Mouse (Mus musculus): ENCODE measurements around the gene Sult6b2.

The Sult6b2 gene

DNA sequence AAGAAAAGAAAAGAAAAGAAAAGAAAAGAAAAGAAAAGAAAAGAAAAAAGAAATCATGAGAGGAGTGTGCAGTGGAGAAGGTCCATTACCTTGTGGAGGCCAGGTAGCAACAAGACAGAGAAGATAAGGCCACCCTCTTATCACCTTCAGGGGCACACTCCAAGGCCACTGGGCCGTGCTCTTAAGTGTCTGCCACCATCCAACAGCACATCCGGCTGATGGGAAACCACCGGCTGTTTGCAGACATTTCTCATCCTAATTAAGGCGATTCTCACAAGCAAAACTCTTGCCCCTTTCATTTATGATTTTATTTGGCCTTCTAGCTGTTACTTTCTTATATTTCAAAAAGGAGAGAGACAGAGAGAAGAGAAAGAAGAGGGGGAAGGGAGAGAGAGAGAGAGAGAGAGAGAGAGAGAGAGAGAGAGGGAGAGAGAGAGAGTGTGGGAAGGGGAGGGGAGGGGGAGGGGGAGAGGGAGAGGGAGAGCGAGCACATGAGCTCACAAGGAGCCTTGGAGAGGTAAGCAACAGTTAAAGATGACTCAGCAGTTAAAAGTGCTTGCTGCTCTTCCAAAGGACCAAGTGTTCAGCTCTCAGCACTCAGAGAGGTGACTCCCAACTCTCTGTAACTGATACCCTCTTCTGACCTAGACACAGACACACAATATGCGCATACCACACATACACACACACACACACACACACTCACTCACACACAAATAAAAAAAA lies 5.2 kb upstream of the Sult6b2 start:
- DNase-seq: no peak

DNA sequence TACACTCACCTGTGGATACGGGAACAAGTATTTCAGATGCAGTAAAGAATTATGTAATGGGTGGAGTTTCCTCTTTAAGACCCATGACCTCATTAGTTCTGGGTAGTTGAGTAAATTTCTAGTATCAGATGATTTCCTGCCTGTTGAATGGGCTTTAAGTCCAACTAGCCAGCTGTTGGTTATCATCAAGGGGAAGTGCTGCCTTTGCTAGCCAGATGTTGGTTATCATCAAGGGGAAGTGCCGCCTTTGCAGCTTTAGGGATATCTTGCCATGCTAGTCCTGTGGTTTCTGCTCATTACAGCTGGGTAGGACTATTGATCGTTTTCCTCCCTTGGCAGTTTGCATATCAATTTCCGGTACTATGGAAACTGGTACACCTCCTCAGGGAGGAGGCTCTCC lies 2.0 kb upstream of the Sult6b2 start:
- no peak for DNase-seq

DNA sequence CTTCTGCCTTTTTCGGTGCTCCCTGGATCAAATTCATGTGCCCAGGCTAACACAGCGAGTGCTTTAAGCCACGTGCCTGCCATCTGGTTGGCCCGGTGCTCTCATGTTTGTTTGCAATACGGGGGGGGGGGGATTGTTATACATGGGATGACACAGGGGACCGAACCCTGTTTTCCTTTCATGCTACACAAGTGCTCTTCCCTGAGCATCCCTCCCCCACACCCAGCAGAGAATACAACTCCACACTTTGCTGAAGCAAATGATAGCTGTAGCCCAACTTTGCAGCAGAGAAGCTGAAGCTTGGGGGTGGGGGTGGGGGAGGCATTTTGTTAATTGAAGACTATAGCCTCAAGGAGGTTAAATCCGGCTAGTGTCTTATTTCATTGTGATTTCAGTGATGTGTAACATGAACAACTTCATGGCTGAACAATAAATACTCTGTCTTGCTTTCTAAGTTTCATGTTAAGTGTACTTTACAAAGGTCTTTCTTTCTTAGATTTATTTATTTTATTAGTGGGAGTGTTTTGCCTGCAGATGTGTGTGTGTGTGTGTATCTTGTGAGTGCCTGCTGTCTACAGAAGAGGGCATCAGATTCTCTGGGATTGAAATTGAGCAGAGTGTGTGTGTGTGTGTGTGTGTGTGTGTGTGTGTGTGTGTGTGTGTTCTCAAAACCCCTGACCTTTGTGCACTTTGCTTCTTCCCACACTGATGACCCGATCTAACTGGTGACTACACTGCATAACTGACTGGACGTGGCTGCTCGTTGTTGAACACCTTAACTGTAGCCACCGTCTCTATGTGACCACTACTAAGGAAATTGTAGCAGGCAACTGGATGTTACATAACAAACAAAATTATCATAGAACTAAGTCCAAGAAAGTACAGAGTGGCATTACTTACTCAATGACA lies 1.4 kb downstream of the Sult6b2 start:
- no peak for DNase-seq

DNA sequence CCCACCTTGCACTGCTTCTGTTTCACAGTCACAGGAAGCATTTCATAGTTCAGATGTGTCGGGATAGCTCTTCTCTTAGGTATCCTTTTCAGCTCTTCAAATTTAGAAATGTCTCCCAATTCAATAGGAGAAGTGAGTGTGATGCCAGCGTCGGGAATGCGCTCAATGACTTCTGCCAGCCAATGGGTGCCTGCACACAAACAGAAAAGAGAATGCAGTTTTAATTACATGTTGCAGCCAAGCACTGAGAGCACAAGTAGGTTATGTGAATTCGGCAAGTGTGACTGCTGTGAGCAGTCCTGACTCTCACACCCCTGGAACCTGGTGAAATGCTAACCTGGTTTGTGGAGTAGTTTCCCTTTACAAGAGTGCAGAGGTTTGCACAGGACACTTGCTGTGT lies 2.6 kb downstream of the Sult6b2 start:
- DNase-seq: no peak

DNA sequence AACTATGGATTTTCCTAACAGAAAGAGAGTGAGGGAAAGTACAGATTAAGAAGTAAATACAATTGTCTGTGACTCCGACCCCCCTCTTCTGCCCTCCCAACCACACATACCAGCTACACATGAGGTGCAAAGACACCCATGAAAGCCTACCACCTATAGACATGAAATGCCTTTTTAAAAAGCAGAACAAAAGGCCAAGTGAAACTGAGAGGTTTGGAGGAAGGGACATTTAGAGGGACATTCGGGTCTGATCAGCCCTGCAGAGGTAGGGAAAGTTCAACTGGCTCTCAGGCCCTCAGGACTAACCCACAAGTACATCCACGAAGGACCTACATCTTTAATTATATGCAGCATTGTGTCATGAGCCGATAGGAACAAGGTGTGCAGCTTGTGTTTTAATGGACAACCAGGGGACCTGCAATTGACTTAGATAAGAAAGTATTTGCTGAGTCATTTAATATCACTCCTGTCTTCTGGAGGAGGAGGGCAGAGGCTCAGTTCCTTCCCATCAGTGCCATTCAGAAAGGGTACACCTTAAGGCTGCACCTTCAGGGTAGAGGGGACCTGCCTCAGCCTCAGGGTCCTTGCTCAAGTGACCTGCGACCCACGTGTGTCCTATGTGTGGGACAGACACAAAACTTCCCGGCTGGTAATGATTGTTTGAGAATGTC lies 4.5 kb downstream of the Sult6b2 start:
- no peak for DNase-seq

DNA sequence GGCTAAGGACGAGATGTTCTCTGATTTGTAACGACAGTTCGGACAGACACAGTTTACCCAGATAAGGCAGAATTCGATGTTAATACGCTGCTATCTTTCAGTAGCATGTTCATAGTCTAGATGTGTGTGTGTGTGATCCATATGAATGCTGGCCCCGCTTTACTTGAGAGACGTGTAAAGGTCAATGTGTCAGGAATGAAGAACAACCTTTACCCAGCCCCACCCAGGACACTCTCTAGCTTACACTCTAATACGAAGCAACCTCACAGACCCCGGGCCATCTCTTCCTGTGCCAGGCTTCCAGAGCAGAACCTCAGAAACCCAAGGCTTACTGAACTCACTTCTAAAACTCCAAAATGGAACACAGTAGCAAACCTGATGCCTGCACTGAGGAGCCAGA lies 5.5 kb downstream of the Sult6b2 start:
- no peak for DNase-seq

DNA sequence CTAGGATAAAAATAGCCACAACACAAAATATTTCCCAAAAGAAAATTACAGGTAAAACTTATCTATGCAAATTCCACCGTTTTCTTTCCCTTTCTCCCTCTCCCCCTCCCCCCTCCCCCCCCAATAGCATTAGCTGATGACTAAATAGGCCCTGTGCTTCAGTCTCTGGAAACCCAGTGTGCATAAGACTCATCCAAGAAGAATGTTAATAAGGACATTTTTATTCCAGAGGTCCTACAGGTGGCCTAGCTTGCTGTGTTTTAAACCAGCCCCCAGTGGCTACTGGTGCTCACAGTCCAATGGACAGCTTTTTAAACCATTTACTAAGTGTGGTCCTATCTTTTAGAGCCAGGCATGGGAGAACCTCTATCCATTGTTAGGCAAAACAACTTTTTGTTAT lies 6.3 kb downstream of the Sult6b2 start:
- DNase-seq: no peak

DNA sequence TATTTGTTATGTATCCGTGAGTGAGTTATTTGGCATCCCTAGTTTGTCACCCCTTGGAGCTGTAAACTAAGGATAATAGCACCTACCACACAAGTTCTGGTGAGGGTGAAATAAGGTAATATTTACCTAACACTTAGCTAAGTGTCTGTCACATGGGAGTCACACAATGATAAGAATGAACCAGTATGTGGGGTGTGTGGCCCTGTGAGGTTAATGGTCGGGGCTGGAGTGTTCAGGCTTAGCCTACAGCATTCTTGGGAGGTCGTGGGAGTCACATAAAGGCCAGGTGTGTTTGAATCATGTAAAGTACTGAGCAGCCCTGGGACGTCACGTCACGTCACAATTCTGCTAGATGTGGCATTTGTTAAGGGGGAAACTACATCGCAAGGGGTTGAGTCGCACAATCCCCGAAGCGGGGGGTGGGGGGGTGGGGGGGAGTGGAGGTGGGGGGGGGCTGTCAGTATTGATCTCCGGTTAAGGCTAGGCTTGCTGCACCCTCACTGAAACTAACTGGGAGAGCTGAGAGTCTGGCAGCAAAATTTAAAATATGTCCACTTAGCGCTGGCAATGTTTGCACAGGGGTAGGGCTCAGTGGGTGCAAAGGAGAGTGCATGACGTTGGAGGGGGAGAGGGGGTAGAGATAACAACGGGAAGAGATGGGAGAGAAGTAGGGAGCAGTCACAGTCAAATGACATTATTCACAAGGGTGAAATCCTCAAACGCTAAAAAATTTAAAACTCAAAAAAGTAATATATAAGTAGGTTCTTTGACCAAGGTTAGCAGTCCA lies 8.5 kb downstream of the Sult6b2 start:
- DNase-seq: no peak

DNA sequence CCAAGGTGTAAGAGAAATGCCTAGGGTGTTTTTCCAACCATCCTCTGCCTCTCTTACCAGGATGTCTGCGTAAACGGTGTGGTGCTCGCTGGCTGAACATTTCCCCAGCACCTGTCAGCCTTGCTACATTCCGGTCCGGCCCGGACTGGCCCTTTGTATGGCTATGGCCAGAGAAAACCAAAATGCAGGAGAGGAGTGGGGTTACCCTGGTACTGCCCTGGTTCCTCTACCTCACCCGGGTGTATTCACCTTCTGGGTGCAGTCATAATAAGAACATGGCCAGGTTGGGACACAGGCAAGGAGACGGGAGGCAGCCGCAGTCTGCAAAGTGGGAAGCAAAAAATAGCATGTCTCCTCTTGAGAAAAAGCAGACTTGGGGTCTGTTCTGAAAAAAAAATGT lies 9.2 kb downstream of the Sult6b2 start:
- no peak for DNase-seq

DNA sequence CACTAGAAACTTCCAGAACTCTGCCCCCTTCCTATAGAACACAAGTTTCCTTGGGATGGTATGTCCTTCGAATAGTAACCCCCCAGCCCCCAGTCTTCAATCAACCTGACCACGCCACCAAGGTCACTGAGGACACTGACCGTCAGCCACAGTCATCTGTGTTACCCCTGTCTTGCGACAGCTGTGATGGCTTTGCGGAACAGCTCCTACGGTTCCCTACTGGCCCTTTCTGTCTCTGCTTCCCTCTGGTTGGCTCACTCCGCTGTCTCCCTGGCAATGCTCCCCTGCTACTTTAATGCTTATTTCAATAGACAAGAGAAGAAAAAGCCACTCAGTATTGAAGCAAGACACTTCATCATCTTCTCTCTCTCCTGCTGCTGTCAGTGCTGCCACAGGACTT lies 10.8 kb downstream of the Sult6b2 start:
- DNase-seq: peak; percentile 66 to 71

DNA sequence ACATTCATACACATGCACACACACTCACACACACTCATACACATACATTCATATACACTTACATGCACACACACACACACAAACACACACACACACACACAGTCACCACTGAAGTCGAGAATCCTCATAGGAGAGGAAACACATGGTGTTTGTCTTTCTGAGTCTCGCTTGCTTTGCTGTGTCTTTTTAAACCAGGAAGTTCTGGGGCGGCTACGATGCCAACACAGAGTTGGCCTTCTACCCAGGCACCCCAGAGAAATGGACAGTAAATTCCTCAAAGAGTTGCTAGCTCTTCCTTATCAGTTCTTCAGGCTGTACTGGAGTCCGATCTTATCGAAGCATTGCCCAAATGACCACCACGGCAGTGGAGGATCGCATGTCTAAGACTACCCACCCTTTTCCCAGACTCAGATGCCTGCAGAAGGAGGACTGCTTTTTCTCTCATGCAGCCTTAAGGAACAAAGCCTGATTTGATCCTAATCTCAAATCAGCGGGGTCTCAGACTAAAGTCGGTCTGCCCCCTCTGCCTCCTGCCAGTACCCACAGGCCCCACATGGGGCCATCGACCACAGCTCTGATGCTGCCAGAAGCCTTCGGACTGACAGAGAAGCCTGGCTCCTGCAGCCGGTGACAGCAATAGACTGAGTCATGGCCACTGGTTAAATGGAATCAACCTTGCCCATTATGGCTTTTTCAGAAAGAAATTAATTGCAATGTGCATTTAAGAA lies 11.9 kb downstream of the Sult6b2 start:
- DNase-seq: peak; percentile 85

DNA sequence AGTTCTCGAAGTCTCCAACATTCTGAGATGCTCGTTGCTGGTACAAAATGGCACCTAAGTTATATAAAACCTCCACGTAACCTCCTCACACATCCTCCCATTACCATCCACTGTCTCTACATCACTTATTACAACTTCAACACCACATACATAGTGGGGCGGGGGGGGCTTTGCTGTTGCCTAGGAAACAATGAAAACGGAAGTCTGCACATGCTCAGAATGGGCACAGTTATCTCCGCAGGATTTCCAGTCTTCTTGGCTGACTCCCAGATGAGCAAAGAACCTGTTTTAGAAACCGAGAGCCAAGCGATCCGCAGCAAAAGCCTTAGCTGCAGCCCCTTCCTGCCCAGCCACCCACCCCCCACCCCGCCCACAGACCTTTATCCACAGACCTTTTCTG lies 14.6 kb downstream of the Sult6b2 start:
- DNase-seq: no peak

DNA sequence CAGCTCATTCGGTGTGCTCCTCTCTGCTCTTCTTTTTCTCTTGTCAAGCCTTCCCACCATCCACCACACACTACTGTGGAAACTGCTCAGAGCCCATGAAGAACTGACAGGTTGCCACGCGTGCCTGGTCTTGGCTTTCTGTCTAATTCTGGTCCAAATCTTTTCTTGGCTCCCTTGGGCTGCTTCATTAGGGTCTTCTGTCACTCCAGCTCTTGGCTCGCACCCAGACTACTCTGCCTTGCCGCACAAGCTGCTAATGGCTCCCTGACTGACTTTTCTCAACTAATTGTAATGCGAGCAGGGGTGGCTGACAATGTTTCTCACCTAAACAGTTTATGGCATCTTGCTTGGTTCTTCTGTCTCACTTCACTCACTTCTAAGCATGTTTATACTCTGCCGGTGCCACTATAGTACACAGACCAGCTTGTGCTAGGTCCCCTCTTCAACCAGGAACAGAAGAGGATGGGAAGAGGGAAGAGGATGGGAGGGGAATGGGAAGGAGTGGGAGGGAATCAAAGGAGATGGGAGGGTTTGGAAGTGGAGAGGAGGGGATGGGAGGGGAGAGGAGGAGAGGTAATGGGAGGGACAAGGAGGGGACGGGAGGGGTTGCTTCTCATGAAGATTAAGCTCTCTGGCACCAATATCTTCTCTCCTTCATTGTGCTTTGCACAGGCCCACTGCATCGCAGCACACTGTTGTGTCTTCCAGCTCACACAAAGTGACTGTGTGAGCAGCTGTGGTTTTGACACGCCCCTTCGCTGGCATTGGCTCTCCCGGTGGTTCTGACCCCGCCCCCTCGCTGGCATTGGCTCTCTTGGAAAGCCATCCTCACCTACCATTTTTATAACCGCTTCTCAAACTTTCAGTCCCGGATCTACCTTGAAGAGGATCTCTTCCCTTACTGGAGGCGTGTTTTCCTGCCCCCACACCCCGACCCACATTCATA lies 16.0 kb downstream of the Sult6b2 start:
- DNase-seq: peak; percentile 85 to 87

DNA sequence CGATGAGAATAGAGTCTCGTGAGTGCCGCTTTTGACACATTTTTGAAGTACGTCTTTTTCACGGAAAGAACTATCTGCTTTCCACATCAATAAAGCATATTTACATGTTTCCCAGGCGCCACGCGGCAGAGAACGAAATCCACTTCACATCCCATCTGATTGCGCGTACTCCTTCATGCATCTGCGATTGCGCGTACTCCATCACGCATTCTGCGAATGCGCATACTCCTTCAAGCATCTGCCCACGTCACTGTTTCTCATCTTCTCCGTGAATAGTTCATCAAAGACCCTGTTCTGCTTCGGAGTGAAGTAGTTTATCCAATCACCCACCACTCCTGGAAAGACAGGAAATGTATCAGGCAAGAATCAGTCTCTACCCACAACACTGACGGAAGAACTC lies 18.2 kb downstream of the Sult6b2 start:
- no peak for DNase-seq

DNA sequence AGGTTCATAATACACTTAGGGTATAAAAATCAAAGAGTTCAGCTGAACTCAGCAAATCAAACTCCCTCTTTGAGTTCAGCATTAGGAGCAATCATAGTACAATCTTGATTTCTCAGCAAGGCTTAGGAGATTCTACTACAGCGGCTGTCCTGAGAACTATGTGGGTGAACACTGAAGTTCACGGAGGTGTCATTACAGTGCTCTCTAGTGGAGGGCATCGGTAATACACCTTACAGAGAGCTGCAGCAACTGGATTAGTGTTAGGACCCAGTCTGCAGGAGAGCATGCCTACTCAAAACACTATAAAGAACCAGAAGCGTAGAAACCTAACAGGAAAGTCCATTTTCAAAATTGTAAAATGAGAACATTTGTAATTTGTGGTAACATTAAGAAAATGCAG lies 19.0 kb downstream of the Sult6b2 start:
- peak; percentile 73 to 80 for DNase-seq

DNA sequence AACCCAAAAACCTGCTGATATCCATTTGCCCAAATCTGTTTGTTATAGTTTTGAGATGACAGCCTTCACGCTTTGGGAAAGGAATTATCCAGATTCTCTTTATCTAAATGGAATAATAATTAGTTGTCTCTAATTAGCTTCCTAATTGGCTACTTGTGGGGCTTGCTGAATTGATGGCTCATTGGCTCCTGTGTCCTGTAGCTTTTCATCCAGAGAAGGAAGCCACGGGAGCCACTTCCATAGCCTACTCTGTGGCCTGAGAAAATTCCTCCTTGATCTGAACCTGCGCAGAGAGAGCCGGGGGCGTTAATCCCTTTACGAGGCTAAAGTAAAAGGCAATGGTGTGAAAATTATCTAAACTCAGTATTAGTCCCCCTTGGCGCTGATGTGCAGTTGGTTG lies 23.0 kb downstream of the Sult6b2 start:
- DNase-seq: no peak

DNA sequence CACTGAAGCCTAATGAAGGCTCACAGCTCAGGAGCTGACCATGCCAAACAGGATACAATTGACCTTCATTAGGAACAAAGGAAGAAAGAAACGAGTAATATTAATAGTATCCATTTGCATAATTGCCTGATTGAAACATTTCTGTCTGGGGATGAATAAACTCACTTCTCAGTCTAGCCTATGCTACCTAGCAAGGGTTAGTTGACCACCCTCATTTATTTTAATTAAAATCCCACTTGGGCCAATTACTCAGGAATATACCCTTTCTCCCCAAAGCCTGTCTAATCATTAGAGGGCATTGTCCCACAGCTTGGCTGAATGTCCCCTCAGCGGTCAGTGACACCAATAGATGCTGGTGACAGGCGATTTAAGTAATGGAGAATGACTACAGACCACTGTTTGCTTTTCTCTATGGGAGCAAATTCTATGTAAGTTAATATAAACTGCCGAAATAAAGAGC lies 23.7 kb downstream of the Sult6b2 start:
- no peak for DNase-seq

DNA sequence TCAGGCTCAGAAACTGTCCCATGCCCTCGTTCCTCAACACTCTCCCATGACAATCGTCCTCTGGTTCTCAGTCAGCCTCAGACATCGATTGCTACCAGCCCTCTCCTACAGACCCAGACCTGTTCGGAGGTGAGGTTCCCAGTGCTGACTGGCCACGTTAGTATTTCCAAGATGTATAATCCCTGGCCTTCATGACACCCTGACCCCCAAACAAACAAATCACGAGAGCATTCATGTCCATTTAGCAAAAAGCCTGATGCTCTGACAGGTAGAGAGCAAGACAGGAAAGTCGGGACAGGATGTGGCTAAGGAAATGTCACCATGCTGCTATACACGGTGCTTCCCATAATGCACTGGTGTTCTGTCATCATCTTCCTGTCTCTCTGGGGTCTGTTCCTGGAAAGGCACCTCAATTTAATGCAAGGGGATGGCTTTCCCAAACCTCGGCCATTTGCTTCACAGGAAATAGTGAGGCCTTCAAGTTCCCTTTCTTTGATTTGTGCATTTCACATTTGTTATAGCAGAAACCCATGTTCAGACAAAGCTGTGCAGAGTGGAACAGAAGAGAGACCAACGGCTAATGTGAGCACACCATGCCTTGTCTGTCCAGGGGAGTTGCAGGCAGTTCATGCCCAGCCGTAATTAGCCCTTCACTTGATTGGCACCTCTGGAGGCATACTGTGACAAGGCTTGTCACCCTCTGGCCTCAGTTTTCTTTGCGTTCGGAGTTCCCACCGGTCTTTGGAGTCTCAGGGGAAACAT lies 24.3 kb downstream of the Sult6b2 start:
- DNase-seq: peak in 1 of 2 experiments; percentile 23

DNA sequence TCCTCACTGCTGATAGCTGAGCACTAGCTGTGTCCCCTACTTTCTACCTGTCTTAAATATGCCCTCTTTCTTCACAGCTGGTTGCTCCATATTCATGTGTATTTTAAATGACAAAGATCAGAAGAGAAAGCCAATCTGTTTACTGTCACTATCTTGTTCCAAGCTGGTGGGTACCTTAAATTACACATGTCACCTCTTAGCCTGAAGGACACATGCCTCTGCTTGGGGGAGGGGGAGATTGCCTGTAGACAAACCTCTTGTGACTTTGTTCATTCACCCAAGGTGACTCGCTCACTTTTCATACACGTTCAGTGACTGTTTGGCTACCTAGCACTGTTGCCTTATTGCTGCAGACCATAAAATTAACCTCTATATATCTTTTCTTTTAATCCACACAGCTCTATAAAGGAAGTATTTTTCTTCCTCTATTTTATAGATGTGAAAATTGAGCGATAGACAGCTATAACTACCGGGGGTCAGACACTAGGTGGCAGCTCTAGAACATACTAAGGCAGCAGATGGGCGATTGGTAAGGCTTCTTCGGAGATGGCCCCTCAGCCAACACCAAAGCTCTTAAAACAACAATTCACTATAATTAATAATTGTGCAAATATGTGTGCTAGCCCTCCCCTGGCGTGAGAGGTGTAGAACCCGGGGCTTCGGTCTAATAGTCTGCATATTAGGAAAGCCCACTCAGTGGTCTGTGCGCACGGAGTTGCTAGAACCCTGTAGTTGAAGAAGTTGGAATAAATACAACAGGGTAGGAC lies 25.1 kb downstream of the Sult6b2 start:
- DNase-seq: peak; percentile 82 to 84

All from cerebellum, postnatal 10 days (tissue).